Mouse (Mus musculus): Measurements from ENCODE around the gene Fbxo2. TPM values are rescaled to one million over a fixed set of nuclear protein-coding genes. Genes with fewer than 3 reads are reported as not detected.

The Fbxo2 gene
- polyA plus RNA-seq, 1 experiment from 2014 or later = 1.9 TPM

DNA sequence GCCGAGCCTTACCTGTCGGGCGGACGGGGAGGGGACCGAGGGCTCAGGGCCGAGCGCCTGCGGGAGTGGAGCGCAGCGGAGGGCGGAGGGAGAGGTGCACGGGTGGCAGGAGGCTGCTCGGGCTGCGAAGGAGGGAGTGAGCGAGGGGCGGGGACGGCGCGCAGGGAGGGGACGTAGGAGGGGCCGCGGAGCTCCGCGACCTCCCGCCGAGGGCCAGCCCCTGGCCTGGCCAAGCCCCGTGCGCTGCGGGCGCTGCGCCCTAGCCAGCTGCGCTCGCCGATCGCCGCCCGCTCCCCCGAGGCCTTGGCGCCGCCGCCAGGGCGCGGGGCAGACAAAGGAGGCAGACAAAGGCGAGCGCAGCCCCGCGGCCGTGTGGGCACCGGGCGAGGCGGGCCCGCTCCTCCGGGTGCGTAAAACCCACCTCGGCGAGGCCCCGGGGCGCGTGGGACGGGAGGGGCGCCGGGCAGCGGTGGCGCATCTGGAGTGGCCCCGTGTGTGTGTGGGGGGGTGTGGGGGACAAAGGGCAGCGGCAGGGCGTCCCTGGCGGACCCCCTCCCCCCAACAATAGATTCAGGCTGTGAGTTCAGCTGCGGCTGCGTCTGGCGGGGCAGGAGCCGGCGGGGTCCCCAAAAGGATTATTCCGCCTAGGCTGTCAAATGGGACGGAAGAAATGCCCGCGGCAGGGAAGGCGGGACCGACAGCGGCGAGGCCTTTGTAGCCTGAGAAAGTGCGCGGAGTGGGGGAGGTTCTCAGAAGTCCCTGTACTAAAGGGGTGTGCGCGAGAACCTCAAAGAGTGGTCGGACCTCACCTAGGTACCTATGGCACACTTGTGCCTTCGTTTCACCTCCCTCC is 29.6 kb upstream of the Fbxo2 start, which contains the start of gene Draxin:
Draxin (minus strand) TSS at position 138 of the 853 bp plus-strand sequence.
- peaks cover 3% of the 10 kb centered on the region; the same call in 1 of the 2 replicates for H3K4me1 ChIP-seq (ENCODE audit: control insufficient read depth, insufficient read depth, low read length)
- under 1% methylated on average over 59 of the region's 87 CpGs for WGBS
- H3K4me2 ChIP-seq (ENCODE audit: low read depth, low read length) = peak within 1 kb of the TSS; percentile 95
- H3K27ac ChIP-seq (replicated peaks; ENCODE audit: low read depth, low read length) = peak within 1 kb of the TSS; percentile 76
- H3K36me3 ChIP-seq (replicated peaks; ENCODE audit: control insufficient read depth, insufficient read depth, low read depth, low read length) = no peaks in the 10 kb centered on the region
- no peaks in the 10 kb centered on the region for H3K9me3 ChIP-seq (replicated peaks; ENCODE audit: control insufficient read depth, low read length)
- peak within 1 kb of the TSS; percentile 78 for H3K4me3 ChIP-seq (ENCODE audit: low read depth, low read length)
- DNase-seq (ENCODE audit: low spot score) = peak; percentile 80
- peaks cover 19% of the 10 kb centered on the region for H3K27me3 ChIP-seq (ENCODE audit: control insufficient read depth, insufficient read depth, low read length)
- peak within 1 kb of the TSS; percentile 92 for H3K9ac ChIP-seq (replicated peaks; ENCODE audit: low read length)
- peak; percentile 70 for ATAC-seq (replicated peaks; ENCODE audit: insufficient number of reproducible peaks, low FRiP score, low TSS enrichment, low read depth)

DNA sequence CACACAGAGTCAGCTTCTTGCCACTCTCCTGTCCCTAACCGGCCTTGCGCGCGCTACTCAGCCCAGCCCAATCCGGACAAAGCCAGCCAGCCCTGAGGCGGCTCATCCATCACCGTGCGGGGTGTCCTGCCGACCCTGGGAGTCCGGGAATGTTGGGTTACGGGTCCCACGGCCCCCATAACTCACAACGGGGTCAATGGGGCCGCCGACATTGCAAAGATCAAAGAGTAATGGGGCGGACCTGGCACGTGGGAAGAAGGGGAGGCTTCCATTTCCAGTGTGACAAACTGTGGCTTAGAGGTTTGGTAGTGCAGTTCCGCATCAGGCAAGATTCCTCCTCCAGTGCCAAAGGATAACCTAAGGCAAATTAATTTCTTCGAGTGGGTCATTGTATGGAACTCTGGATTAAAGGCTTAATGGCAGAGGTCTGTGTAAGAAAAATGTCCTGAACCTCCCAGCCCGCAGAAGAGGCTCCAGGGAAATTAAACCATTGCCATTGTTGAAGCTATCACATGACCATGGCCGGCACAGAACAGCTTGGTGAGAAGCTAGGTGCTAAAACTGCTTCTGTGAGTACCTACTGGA is 28.8 kb upstream of the Fbxo2 start:
- Histone ChIP-seq H3K4me1 (ENCODE audit: control insufficient read depth, insufficient read depth, low read length) (peaks cover 3% of the 10 kb centered on the region; the same call in 1 of the 2 replicates), H3K9me3 (replicated peaks; ENCODE audit: control insufficient read depth, low read length) (no peaks in the 10 kb centered on the region), H3K27ac (replicated peaks; ENCODE audit: low read depth, low read length) (0 out of 2 replicates have a peak overlapping the region, but pooled peaks have one; percentile 35), H3K27me3 (ENCODE audit: control insufficient read depth, insufficient read depth, low read length) (peaks cover 19% of the 10 kb centered on the region), H3K4me2 (ENCODE audit: low read depth, low read length) (peak overlapping the region; percentile 95), H3K36me3 (replicated peaks; ENCODE audit: control insufficient read depth, insufficient read depth, low read depth, low read length) (no peaks in the 10 kb centered on the region), H3K4me3 (ENCODE audit: low read depth, low read length) (peak overlapping the region; percentile 78), H3K9ac (replicated peaks; ENCODE audit: low read length) (peak overlapping the region; percentile 92)
- WGBS = under 1% methylated on average over 21 of the region's 21 CpGs
- ATAC-seq (replicated peaks; ENCODE audit: insufficient number of reproducible peaks, low FRiP score, low TSS enrichment, low read depth) = peak; percentile 57
- DNase-seq (ENCODE audit: low spot score) = peak; percentile 56

DNA sequence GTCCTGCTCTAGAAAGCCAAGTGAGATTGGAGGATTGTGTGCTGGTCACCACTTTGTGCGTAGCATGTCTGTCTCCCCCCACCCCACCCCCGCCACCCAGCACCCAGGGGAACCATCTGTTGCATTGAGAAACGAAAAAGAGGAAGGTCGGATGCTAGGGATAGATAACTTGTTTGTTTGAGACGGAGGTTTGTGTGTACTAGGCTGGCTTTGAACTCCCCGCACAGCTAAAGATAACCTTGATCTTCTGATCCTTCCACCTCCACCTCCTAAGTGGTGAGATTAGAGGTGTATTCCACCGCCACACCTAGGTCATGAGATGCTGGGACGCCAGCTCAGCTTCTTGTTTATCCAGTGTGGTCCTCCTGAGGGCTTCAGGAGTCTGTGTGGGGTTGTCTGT is 25.4 kb upstream of the Fbxo2 start:
- DNase-seq (ENCODE audit: low spot score) (no peak), ATAC-seq (replicated peaks; ENCODE audit: insufficient number of reproducible peaks, low FRiP score, low TSS enrichment, low read depth) (no peak)
- Histone ChIP-seq H3K27me3 (ENCODE audit: control insufficient read depth, insufficient read depth, low read length) (peaks cover 11% of the 10 kb centered on the region), H3K9me3 (replicated peaks; ENCODE audit: control insufficient read depth, low read length) (no peaks in the 10 kb centered on the region), H3K4me3 (ENCODE audit: low read depth, low read length) (no peak overlapping the region), H3K4me1 (ENCODE audit: control insufficient read depth, insufficient read depth, low read length) (peaks cover 7% of the 10 kb centered on the region), H3K36me3 (replicated peaks; ENCODE audit: control insufficient read depth, insufficient read depth, low read depth, low read length) (no peaks in the 10 kb centered on the region), H3K27ac (replicated peaks; ENCODE audit: low read depth, low read length) (no peak overlapping the region), H3K4me2 (ENCODE audit: low read depth, low read length) (no peak overlapping the region), H3K9ac (replicated peaks; ENCODE audit: low read length) (no peak overlapping the region)
- WGBS = 86% methylated on average over 8 of the region's 8 CpGs

DNA sequence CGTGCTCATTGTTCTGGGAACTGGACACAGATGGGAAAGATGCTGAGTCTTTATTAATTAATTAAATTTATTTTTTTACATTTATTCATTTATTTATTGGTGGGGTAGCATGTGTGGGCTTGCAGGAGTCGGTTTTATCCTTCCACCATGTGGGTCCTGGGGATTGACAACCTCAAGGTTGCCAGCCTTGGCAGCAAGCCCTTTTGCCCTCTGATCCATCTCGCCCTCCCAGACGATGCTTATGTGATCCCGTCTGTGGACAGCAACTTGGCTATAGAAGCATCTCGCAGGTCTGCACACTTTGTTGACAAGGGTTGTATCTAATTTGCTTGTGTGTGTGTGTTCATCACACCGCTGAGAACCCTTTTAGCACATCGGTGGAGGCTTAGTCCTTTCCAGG is 22.9 kb upstream of the Fbxo2 start:
- Histone ChIP-seq H3K4me3 (ENCODE audit: low read depth, low read length) (no peak overlapping the region), H3K27ac (replicated peaks; ENCODE audit: low read depth, low read length) (no peak overlapping the region), H3K9ac (replicated peaks; ENCODE audit: low read length) (no peak overlapping the region), H3K9me3 (replicated peaks; ENCODE audit: control insufficient read depth, low read length) (no peaks in the 10 kb centered on the region), H3K4me1 (ENCODE audit: control insufficient read depth, insufficient read depth, low read length) (peaks cover 4% of the 10 kb centered on the region), H3K36me3 (replicated peaks; ENCODE audit: control insufficient read depth, insufficient read depth, low read depth, low read length) (no peaks in the 10 kb centered on the region), H3K27me3 (ENCODE audit: control insufficient read depth, insufficient read depth, low read length) (peaks cover 2% of the 10 kb centered on the region; the same call in 1 of the 2 replicates), H3K4me2 (ENCODE audit: low read depth, low read length) (no peak overlapping the region)
- WGBS = 71% methylated on average over 8 of the region's 8 CpGs
- DNase-seq (ENCODE audit: low spot score) (no peak), ATAC-seq (replicated peaks; ENCODE audit: insufficient number of reproducible peaks, low FRiP score, low TSS enrichment, low read depth) (no peak)

DNA sequence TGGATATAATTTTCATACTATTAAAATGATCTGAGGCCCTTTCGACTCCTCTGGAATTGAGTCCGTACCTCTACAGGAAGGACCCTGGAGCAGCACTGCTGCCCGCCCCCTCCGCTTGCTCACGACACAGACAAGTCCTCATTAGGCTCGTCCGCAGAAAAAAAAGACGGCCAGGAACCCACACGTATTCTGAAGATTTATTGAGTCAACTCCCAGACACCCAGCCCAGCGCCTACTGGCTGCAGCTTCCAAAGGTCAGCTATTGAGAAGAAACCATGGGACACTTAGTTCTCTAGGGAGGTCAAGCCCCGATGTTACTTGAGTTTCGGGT is 20.7 kb upstream of the Fbxo2 start:
- no peaks in the 10 kb centered on the region for H3K9me3 ChIP-seq (replicated peaks; ENCODE audit: control insufficient read depth, low read length)
- peak overlapping the region; percentile 88 for H3K4me2 ChIP-seq (ENCODE audit: low read depth, low read length)
- no peak overlapping the region for H3K27ac ChIP-seq (replicated peaks; ENCODE audit: low read depth, low read length)
- H3K27me3 ChIP-seq (ENCODE audit: control insufficient read depth, insufficient read depth, low read length) = peaks cover 2% of the 10 kb centered on the region; the same call in 1 of the 2 replicates
- peaks cover 4% of the 10 kb centered on the region for H3K4me1 ChIP-seq (ENCODE audit: control insufficient read depth, insufficient read depth, low read length)
- H3K4me3 ChIP-seq (ENCODE audit: low read depth, low read length) = peak overlapping the region; percentile 62
- DNase-seq (ENCODE audit: low spot score) = no peak
- WGBS = 1% methylated on average over 12 of the region's 12 CpGs
- no peak; the same call in 1 of the 2 replicates for ATAC-seq (replicated peaks; ENCODE audit: insufficient number of reproducible peaks, low FRiP score, low TSS enrichment, low read depth)
- H3K36me3 ChIP-seq (replicated peaks; ENCODE audit: control insufficient read depth, insufficient read depth, low read depth, low read length) = no peaks in the 10 kb centered on the region
- peak overlapping the region; percentile 23 for H3K9ac ChIP-seq (replicated peaks; ENCODE audit: low read length)

DNA sequence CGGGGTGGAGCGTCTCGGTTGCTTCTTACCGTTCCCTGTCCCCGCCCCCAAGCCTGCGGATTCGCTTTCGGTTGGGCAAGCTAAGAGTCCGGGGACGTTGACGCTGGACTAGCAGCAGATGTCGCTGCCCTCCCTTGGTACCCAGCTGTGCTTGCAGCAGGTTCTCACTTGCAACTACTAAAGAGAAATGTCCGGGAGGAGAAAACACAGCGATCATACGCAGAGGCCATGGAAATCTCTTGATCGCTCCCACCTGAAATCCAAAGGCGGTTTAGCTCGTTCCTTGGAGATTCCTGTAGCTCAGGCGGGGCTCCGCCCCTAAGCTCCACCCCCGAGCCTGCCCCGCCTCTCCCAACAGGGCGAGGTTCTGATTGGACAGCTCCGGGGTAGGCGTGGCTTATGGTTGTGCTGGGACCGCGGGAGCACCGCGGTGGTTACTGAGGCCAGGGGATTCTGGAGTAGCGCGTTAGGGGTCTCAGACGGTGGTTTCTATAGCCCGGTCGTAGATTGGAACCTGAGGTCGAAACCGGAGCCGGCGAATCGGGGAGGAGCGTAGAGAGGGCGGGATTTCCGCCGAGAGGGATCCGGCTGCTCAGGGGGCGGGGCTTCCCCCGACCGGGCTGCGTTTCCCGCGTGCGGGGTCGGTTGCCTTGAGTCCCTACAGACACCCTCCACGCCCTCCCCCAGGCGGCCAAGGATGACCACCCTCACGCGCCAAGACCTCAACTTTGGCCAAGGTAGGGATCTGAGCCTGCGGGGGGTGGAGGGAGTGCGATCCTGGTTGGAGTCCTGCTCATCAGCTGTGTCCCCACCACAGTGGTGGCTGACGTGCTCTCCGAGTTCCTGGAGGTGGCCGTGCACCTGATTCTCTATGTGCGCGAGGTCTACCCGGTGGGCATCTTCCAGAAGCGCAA is 20.1 kb upstream of the Fbxo2 start:
- Histone ChIP-seq H3K9me3 (replicated peaks; ENCODE audit: control insufficient read depth, low read length) (no peaks in the 10 kb centered on the region), H3K36me3 (replicated peaks; ENCODE audit: control insufficient read depth, insufficient read depth, low read depth, low read length) (no peaks in the 10 kb centered on the region; the same call in 1 of the 2 replicates), H3K4me1 (ENCODE audit: control insufficient read depth, insufficient read depth, low read length) (peaks cover 4% of the 10 kb centered on the region), H3K27me3 (ENCODE audit: control insufficient read depth, insufficient read depth, low read length) (peaks cover 2% of the 10 kb centered on the region; the same call in 1 of the 2 replicates), H3K9ac (replicated peaks; ENCODE audit: low read length) (peak overlapping the region; percentile 63), H3K4me3 (ENCODE audit: low read depth, low read length) (peak overlapping the region; percentile 62), H3K4me2 (ENCODE audit: low read depth, low read length) (peak overlapping the region; percentile 88), H3K27ac (replicated peaks; ENCODE audit: low read depth, low read length) (peak overlapping the region; percentile 67)
- ATAC-seq (replicated peaks; ENCODE audit: insufficient number of reproducible peaks, low FRiP score, low TSS enrichment, low read depth) (peak; percentile 91), DNase-seq (ENCODE audit: low spot score) (peak; percentile 94)
- under 1% methylated on average over 64 of the region's 65 CpGs for WGBS

DNA sequence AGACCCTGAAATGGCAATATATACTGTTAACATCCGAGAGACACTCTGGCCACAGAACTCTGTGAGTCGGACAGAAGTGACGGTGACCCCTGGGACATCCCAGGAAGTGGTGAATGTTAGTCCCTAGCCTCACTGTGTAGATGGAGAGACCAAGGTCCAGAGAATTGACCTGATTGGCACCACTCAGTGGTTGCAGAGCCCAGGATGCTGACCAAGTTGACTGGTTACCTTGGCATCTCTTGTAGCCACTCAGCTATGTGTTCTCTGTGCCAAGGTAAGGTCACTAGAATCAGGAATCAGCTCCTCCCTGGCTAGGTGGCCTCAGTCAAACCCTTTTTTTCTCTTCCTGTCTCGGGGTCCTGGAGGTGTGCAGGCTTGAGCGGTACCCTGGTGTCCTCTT is 16.7 kb upstream of the Fbxo2 start:
- no peak overlapping the region for H3K4me2 ChIP-seq (ENCODE audit: low read depth, low read length)
- H3K36me3 ChIP-seq (replicated peaks; ENCODE audit: control insufficient read depth, insufficient read depth, low read depth, low read length) = peaks cover 2% of the 10 kb centered on the region
- H3K27me3 ChIP-seq (ENCODE audit: control insufficient read depth, insufficient read depth, low read length) = no peaks in the 10 kb centered on the region
- H3K9ac ChIP-seq (replicated peaks; ENCODE audit: low read length) = no peak overlapping the region
- WGBS = 83% methylated on average over 5 of the region's 5 CpGs
- no peak for DNase-seq (ENCODE audit: low spot score)
- H3K4me3 ChIP-seq (ENCODE audit: low read depth, low read length) = no peak overlapping the region
- ATAC-seq (replicated peaks; ENCODE audit: insufficient number of reproducible peaks, low FRiP score, low TSS enrichment, low read depth) = no peak
- H3K27ac ChIP-seq (replicated peaks; ENCODE audit: low read depth, low read length) = no peak overlapping the region
- no peaks in the 10 kb centered on the region for H3K9me3 ChIP-seq (replicated peaks; ENCODE audit: control insufficient read depth, low read length)
- peaks cover 4% of the 10 kb centered on the region for H3K4me1 ChIP-seq (ENCODE audit: control insufficient read depth, insufficient read depth, low read length)
